Comparison of ENCODE assay signal across 15 mouse cellular contexts in the genomic region with DNA sequence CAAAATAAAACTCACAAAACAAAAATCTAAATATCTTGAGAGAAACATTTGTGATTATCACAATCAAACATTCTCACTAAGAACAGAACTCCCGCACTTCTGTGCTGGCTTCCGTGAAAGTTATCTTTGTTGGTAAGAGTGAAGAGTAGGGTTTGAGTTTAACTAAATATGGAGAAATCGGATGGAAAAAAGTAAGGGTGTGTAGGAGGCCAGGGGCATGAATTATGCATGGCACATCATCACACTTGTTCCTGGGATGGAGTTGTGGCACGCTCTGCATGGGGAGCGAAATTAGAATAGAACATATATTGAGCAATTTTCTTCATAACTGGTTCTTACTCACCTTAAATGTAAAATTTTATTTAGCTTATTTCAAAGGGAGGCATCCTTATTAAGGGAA.
DNase-seq lines count a peak whose midpoint lies in the region.
"Had no signal": no experiment of that assay in that cellular context is flagged by ENCODE, and none has a peak within 500 bp of the region (broad histone marks: within the 10 kb centered on the region; RNA-seq: fewer than 3 reads in every experiment).

No protein-coding gene starts in this region.

- peak; percentile 53 to 63 for DNase-seq in frontal cortex, adult 2 months (ENCODE audit: extremely low spot score in 1 of 2, low spot score in 1 of 2)
- no peak for DNase-seq in frontal cortex, postnatal 10 days (ENCODE audit: low spot score in 2 of 2)
- peak; percentile 54 for DNase-seq in right cerebral cortex, adult 18-20 months
- DNase-seq in right cerebral cortex, postnatal 14 days, result no peak
- DNase-seq in left cerebral cortex, adult 9 months (ENCODE audit: low spot score in 2 of 2), result peak; percentile 27 to 37
- no peak for DNase-seq in cerebellum, adult 8-10 months
- DNase-seq in spleen, postnatal 36 days (ENCODE audit: low spot score in 2 of 2), result no peak
- DNase-seq: adrenal gland, postnatal 10 days; cerebellum, adult 11-12 months; cerebellum, adult 9-11 months; cerebellum, postnatal 36 days; forebrain, postnatal 0 days; gastrocnemius, postnatal 36 days; heart, adult 2 months; heart, postnatal 14 days had no signal

Comparison
In these comparisons a context has a peak if more than half of its experiments do, and no peak if none do; other contexts are left out.
1. DNase-seq: peak in frontal cortex, adult 2 months (2 of 2), right cerebral cortex, adult 18-20 months (single experiment) and left cerebral cortex, adult 9 months (2 of 2); none in frontal cortex, postnatal 10 days (0 of 2), right cerebral cortex, postnatal 14 days (single experiment), cerebellum, adult 8-10 months (single experiment) and spleen, postnatal 36 days (0 of 2).